Mouse (Mus musculus) forebrain, embryonic 11.5 days (tissue): ENCODE data around the gene Ndrg3. TPM values are rescaled to one million over a fixed set of nuclear protein-coding genes. Genes with fewer than 3 reads are reported as not detected.

Source experiments
- ATAC-seq: fragments of 200-750 bp; cut with Nextera tagmentation; replicated peaks from 2 replicates; pipeline ENCODE4 v1.8.0; 2017; ENCODE audit warnings: moderate TSS enrichment; ENCODE audit not compliant: low FRiP score
- DNase-seq: peaks from one replicate; pipeline ENCODE4 v3.0.0-alpha.2; 2017; ENCODE audit warnings: low spot score
- H3K27ac ChIP-seq: fragments of 300-500 bp; sonication (generic); 2 replicates; pipeline ENCODE4 v1.5.1; 2014; ENCODE audit warnings: low read depth, low read length
- H3K27me3 ChIP-seq: fragments of 300-500 bp; sonication (generic); 2 replicates; pipeline ENCODE4 v1.6.1; 2014; ENCODE audit warnings: mild to moderate bottlenecking, low read length, mixed read lengths; ENCODE audit not compliant: control insufficient read depth, insufficient read depth
- H3K36me3 ChIP-seq: fragments of 300-500 bp; sonication (generic); 2 replicates; pipeline ENCODE4 v1.6.1; 2014; ENCODE audit warnings: mild to moderate bottlenecking, low read length, moderate library complexity, mixed read lengths; ENCODE audit not compliant: control insufficient read depth, insufficient read depth
- H3K4me1 ChIP-seq: fragments of 300-500 bp; sonication (generic); replicated peaks from 2 replicates; pipeline ENCODE4 v1.6.1; 2014; ENCODE audit warnings: low read length, mixed read lengths; ENCODE audit not compliant: control insufficient read depth, insufficient read depth
- H3K4me2 ChIP-seq: fragments of 300-500 bp; sonication (generic); 2 replicates; pipeline ENCODE4 v1.6.1; 2014; ENCODE audit warnings: low read depth, mild to moderate bottlenecking, low read length, moderate library complexity, mixed read lengths; ENCODE audit not compliant: severe bottlenecking
- H3K4me3 ChIP-seq: fragments of 300-500 bp; sonication (generic); 2 replicates; pipeline ENCODE4 v1.5.1; 2014; ENCODE audit warnings: low read depth, low read length
- H3K9ac ChIP-seq: fragments of 300-500 bp; sonication (generic); 2 replicates; pipeline ENCODE4 v1.6.1; 2014; ENCODE audit warnings: low read length
- H3K9me3 ChIP-seq: fragments of 300-500 bp; sonication (generic); 2 replicates; pipeline ENCODE4 v1.6.1; 2016; ENCODE audit warnings: low read length, mixed read lengths; ENCODE audit not compliant: control insufficient read depth
- WGBS: fragments of 180-500 bp; shearing (Covaris S2); extraction: QIAGEN DNeasy Blood & Tissue Kit; methylation state at CpG from one replicate; pipeline ENCODE4 v1.1.7; 2014; 5-methylcytosine and 5-hydroxymethylcytosine counted together
- polyA plus RNA-seq: library from polyadenylated mRNA; unstranded; fragments of >200 nt; fragmentation: Nextera tagmentation; extraction: Ambion mirVana; gene quantifications from 2 replicates; pipeline ENCODE4 v1.2.1, GENCODE M21; 2014

The Ndrg3 gene
- polyA plus RNA-seq, 1 experiment from 2014 or later: 51.1 TPM

DNA sequence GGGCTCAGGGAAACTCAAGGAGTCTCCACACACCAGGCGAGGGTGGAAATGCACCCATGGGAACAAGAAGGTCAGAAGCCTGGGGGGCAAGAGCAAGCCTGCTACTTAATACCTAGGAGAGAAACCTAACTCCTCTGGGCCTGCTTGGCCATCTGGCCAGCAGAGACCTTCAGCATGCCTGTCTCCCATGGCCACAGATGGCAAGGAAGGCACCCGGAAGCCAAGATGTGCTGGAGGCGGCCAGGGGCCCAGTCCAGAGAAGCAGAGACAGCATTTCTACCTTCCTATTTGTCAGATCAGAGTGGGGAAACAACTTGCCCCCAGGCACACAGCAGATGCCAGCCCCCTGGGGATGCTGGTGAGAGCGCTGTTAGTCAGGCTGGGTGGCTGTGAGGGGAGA, 36.4 kb upstream of the Ndrg3 start:
- DNase-seq (no peak), ATAC-seq (no peak)
- H3K9ac ChIP-seq: no peak overlapping the region
- no peaks in the 10 kb centered on the region for H3K4me1 ChIP-seq
- H3K27ac ChIP-seq: no peak overlapping the region
- no peak overlapping the region for H3K4me2 ChIP-seq
- H3K27me3 ChIP-seq: no peaks in the 10 kb centered on the region
- 92% methylated on average over 4 of the region's 4 CpGs for WGBS
- peaks cover 2% of the 10 kb centered on the region; the same call in 1 of the 2 replicates for H3K9me3 ChIP-seq
- no peak overlapping the region for H3K4me3 ChIP-seq
- H3K36me3 ChIP-seq: peaks cover 45% of the 10 kb centered on the region

DNA sequence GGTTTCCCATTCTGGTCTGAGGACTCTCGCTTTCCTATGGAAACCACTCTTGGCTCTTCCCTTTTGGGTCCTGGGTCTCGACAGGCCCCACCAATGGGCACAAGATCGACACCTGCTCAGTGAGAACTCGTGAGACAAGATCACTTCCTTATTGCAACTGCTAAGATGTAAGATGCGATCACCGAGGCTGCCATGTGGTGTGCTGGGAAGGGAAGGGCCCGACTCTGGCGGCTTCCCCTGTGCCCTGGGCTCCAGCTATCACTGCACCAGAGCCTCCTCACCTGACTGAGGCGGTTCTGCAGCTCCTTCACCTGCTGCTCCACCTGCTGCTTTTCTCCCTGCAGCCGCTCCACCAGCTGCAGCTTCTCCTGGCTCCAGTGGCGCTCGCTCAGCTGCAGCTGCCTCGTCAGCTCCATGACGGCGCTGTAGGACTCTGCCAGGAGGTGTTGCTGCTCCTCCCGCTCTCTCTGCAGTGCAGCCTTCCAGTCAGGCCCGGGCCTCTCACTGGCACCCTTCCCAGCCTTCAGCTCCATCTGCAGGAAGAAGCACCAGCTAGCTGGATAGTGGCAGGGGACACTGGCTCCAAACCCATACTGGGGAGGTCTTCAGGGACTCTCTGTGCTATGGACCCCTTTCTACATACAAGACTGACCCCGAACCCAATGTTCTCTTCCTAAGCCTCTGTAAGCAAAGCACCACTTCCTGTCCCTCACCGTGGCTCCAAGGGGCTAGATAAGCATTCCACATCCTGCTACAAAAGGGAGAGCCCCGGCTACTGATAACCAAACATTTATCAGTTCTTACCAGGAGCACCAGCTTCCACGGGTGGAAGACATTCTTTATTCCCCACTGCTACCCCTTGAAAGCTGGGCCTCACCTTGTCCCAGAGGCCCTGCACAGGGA, 35.5 kb upstream of the Ndrg3 start:
- no peak overlapping the region for H3K4me3 ChIP-seq
- H3K9me3 ChIP-seq: peaks cover 2% of the 10 kb centered on the region; the same call in 1 of the 2 replicates
- no peaks in the 10 kb centered on the region for H3K27me3 ChIP-seq
- no peaks in the 10 kb centered on the region for H3K4me1 ChIP-seq
- peaks cover 49% of the 10 kb centered on the region for H3K36me3 ChIP-seq
- no peak overlapping the region for H3K27ac ChIP-seq
- DNase-seq (no peak), ATAC-seq (no peak)
- H3K9ac ChIP-seq: no peak overlapping the region
- 0 out of 2 replicates have a peak overlapping the region, but pooled peaks have one; percentile 8 for H3K4me2 ChIP-seq
- WGBS: 92% methylated on average over 21 of the region's 21 CpGs

DNA sequence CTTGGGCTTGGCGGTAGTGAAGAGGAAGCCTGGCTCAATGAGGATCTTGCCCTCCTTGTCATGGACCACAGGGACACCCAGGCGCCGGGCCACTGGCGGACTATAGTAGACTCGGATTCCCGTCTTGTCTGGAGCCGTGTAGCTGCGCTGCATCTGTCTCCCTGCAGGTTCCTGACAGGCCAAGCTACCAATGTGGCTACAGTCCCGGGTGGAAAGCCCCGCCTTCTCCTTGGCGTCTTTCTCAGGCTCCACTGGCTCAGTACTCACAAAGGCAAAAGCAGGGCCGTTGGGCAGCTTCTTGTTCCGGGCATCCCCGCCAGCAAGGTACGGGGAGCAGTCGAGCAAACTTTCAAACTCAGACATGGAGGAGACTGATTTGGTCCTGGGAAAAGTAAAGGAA, 29.3 kb upstream of the Ndrg3 start:
- Histone ChIP-seq H3K27me3 (no peaks in the 10 kb centered on the region), H3K4me1 (no peaks in the 10 kb centered on the region), H3K4me2 (no peak overlapping the region), H3K4me3 (no peak overlapping the region), H3K9me3 (peaks cover 2% of the 10 kb centered on the region; the same call in 1 of the 2 replicates), H3K9ac (no peak overlapping the region), H3K36me3 (peaks cover 48% of the 10 kb centered on the region), H3K27ac (no peak overlapping the region)
- ATAC-seq (no peak), DNase-seq (no peak)
- WGBS: 97% methylated on average over 16 of the region's 16 CpGs

DNA sequence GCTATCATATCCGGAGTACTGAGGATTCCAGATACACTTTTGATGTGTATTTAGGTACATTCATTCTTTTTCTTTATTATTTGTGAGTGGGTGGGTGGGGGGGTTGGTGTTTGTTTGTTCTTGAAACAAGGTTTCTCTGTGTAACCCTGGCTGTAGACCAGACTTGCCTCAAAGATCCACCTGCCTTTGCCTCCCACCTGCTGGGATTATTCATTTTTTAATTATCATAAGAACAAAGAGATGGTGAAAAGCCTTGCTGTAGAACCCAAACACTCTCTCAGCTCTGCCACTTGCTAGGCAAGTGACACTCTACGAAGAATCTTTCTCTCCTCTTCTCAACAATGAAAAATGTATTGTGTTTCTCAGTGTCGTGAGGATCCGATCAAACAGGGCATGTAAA, 27.4 kb upstream of the Ndrg3 start:
- no peak overlapping the region for H3K9ac ChIP-seq
- H3K27ac ChIP-seq: no peak overlapping the region
- no peak overlapping the region for H3K4me2 ChIP-seq
- peaks cover 37% of the 10 kb centered on the region for H3K36me3 ChIP-seq
- no peaks in the 10 kb centered on the region for H3K9me3 ChIP-seq
- H3K27me3 ChIP-seq: no peaks in the 10 kb centered on the region
- no peaks in the 10 kb centered on the region for H3K4me1 ChIP-seq
- 94% methylated on average over 4 of the region's 4 CpGs for WGBS
- no peak overlapping the region for H3K4me3 ChIP-seq
- ATAC-seq (no peak), DNase-seq (no peak)

DNA sequence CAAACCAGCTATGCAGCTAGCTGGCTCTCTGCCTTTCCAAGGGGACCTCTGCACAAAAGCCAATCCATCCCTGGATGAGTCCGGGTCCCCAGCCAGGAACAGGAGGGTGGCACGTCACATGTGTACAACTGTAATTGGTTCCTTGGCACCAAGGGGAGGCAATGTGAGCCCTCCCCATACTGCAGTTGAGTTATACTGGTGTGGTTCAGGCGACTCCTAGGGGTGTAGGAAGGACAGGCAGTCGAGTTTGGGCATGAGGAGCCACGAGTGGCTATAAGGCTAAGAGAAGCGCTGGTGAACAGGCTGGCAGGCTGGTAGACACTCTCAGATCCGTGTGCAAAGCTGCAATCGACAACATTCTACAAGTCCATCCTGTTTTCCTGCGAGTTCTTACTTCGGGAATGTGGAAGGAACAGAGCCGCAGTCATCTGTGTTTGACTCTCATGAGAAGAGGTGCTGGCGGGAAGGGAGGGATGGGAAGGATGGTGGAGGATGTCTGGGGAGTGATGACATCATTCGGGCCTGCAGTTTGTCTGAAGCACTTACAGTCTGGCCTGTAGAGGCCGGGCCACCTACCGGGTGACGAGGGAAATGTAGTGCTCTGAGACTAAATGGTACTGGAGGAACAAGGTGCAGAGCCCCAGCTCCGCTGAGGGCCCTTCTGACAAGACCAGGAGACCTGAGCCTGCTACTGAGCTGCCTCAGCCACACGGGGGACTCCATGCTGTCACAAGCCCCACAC, 24.8 kb upstream of the Ndrg3 start:
- Histone ChIP-seq H3K4me1 (no peaks in the 10 kb centered on the region), H3K27ac (no peak overlapping the region), H3K27me3 (no peaks in the 10 kb centered on the region), H3K9me3 (no peaks in the 10 kb centered on the region), H3K9ac (no peak overlapping the region), H3K4me3 (no peak overlapping the region), H3K4me2 (no peak overlapping the region), H3K36me3 (peaks cover 31% of the 10 kb centered on the region)
- ATAC-seq (no peak), DNase-seq (no peak)
- 88% methylated on average over 18 of the region's 18 CpGs for WGBS

DNA sequence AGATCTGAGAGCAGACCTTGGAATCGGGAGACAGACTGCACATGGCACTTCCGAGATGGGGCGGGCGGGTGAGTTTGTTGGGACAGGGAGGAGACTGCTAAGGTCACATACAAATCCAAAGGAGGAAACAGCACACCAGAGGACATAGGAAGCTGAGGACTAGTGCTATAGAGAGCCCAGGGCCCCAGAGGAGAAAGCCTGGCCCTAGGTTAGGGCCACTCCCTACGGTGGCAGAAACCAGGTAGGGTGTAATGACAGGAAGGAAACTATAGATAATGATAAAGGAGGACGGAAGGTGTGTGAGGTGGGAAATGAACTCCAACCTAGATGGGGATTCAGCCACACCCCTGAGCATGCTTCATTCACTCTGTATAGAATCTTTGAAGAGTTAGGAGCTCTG, 20.5 kb upstream of the Ndrg3 start:
- H3K4me1 ChIP-seq: no peaks in the 10 kb centered on the region
- H3K9ac ChIP-seq: no peak overlapping the region
- H3K9me3 ChIP-seq: no peaks in the 10 kb centered on the region
- no peak overlapping the region for H3K27ac ChIP-seq
- ATAC-seq: no peak
- no peak overlapping the region for H3K4me3 ChIP-seq
- DNase-seq: no peak
- H3K27me3 ChIP-seq: no peaks in the 10 kb centered on the region
- 93% methylated on average over 6 of the region's 6 CpGs for WGBS
- no peaks in the 10 kb centered on the region; the same call in 1 of the 2 replicates for H3K36me3 ChIP-seq
- no peak overlapping the region for H3K4me2 ChIP-seq

DNA sequence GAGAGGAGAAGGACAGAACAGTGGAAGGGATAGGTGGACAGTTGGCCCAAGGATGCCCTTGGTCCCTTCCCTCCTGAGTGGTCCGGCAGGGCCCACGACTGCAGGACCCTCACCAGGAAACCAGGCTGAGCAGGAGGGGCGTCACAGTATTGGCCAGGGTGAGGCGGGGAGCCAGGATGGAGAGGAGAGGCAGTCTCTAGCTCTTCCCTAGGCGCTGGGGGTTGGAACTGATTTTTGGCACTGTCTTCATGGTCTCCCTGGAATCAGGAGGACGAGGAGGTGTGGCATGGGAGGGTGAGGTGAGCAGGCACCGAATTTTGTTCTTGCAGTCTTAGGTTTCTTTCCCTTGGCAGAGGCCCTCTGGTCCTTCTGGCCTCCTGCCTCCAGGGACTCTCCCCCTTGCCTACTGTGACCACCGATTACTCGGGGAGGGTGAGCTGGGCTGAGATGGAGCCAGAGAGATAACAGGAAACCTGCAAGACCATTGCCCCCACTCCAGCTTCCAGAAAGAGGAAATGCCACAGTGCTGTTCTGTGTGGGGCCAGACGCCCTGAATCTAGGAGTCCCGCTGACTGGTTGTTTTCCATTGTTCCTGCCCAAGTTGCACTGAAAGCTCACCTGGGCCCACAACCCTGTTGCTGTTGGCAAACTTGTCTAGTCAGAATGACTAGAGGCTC, 18.9 kb upstream of the Ndrg3 start:
- 70% methylated on average over 11 of the region's 11 CpGs for WGBS
- no peak for ATAC-seq
- Histone ChIP-seq H3K4me3 (no peak overlapping the region), H3K9ac (no peak overlapping the region), H3K4me2 (no peak overlapping the region), H3K27me3 (no peaks in the 10 kb centered on the region), H3K27ac (no peak overlapping the region), H3K4me1 (peaks cover 4% of the 10 kb centered on the region; the same call in 1 of the 2 replicates), H3K9me3 (no peaks in the 10 kb centered on the region), H3K36me3 (no peaks in the 10 kb centered on the region)
- no peak for DNase-seq

DNA sequence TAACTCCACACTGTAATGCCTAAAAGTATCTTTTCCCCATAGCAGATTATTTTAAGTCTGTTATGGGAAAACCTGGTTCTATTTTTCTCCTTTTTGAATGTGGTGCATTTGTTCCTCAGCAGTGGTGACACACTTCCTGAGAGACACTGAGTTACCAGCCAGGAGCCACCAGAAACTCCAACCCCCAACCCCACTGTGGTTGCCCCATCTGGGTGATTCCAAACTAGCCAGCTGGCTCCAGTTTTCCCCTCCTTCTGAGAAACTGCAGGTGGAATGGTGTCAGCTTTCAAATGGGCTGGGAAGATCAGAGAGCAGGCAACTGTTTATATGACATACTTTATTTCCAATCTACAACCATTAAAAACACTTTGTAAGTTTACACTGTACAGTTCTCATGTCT, 18.3 kb upstream of the Ndrg3 start:
- Histone ChIP-seq H3K27me3 (no peaks in the 10 kb centered on the region), H3K36me3 (no peaks in the 10 kb centered on the region), H3K9ac (no peak overlapping the region), H3K4me1 (peaks cover 4% of the 10 kb centered on the region; the same call in 1 of the 2 replicates), H3K27ac (no peak overlapping the region), H3K9me3 (no peaks in the 10 kb centered on the region), H3K4me2 (no peak overlapping the region), H3K4me3 (no peak overlapping the region)
- DNase-seq: no peak
- no peak for ATAC-seq
